Mouse (Mus musculus) layer of hippocampus, adult 9-10 months (tissue): Measurements from ENCODE around the gene Atf4.

Experiments
- DNase-seq: peaks from one replicate; pipeline ENCODE4 v3.0.0; 2022; ENCODE audit warnings: low spot score

Atf4 gene

GRCm38 (mm10) chr15:80286851-80287415 is 31.9 kb downstream of the Atf4 start, which contains the start of gene Cacna1i:
Cacna1i (plus strand) TSS chr15:80287238.
- no peak for DNase-seq

- DNase-seq: no peak
These were observed 33.1 kb downstream of the Atf4 start for GRCm38 (mm10) chr15:80288036-80288435.

GRCm38 (mm10) chr15:80289436-80289835 is 34.5 kb downstream of the Atf4 start:
- DNase-seq: peak; percentile 52

GRCm38 (mm10) chr15:80297146-80297545 is 42.2 kb downstream of the Atf4 start:
- no peak for DNase-seq

- DNase-seq: no peak
These were observed 48.8 kb downstream of the Atf4 start for GRCm38 (mm10) chr15:80303779-80304178.

GRCm38 (mm10) chr15:80304188-80304587 is 49.2 kb downstream of the Atf4 start:
- no peak for DNase-seq

- DNase-seq: no peak
These were observed 51.2 kb downstream of the Atf4 start for GRCm38 (mm10) chr15:80306146-80306545.
